Mouse (Mus musculus) myocyte (in vitro differentiated cells): ENCODE data around the gene Kansl2.

Experiments
- CEBPB ChIP-seq: IDR thresholded peaks from 2 replicates; pipeline ENCODE4 v1.6.1; 2011; ENCODE audit warnings: mild to moderate bottlenecking, moderate library complexity; ENCODE audit not compliant: poor library complexity, insufficient read depth, severe bottlenecking
- E2F4 ChIP-seq: IDR thresholded peaks from one replicate; pipeline ENCODE4 v1.6.1; 2011; ENCODE audit warnings: mild to moderate bottlenecking, control low read depth, moderate library complexity; ENCODE audit not compliant: insufficient read depth
- MAX ChIP-seq: IDR thresholded peaks from one replicate; pipeline ENCODE4 v1.6.1; 2011; ENCODE audit warnings: low read depth, mild to moderate bottlenecking, control low read depth
- MYOD1 ChIP-seq, 3 experiments: IDR thresholded peaks; one replicate each; pipeline ENCODE4 v1.6.1; 2011; ENCODE audit warnings: control low read depth in 2 of 3, low read depth in 2 of 3, mild to moderate bottlenecking in 2 of 3, moderate library complexity in 1 of 3; ENCODE audit not compliant: insufficient read length in 2 of 3, control insufficient read depth in 1 of 3
- MYOG ChIP-seq, 3 experiments: IDR thresholded peaks; one replicate each; pipeline ENCODE4 v1.6.1; 2011; ENCODE audit warnings: control low read depth in 2 of 3, low read depth in 2 of 3, mild to moderate bottlenecking in 2 of 3; ENCODE audit not compliant: insufficient read length in 2 of 3, control insufficient read depth in 1 of 3, insufficient read depth in 1 of 3
- POLR2A ChIP-seq: IDR thresholded peaks from one replicate; pipeline ENCODE4 v1.6.1; 2011; ENCODE audit warnings: low read depth, mild to moderate bottlenecking, control low read depth, moderate library complexity; ENCODE audit not compliant: insufficient read length
- POLR2AphosphoS2 ChIP-seq: IDR thresholded peaks from one replicate; pipeline ENCODE4 v1.6.1; 2011; ENCODE audit warnings: low read depth, control low read depth; ENCODE audit not compliant: insufficient read length
- REST ChIP-seq: IDR thresholded peaks from one replicate; pipeline ENCODE4 v1.6.1; 2011; ENCODE audit warnings: mild to moderate bottlenecking, control low read depth, moderate library complexity; ENCODE audit not compliant: insufficient read depth, insufficient read length
- TCF12 ChIP-seq: IDR thresholded peaks from one replicate; pipeline ENCODE4 v1.6.1; 2011; ENCODE audit warnings: mild to moderate bottlenecking, control low read depth; ENCODE audit not compliant: poor library complexity, insufficient read depth, severe bottlenecking
- USF1 ChIP-seq: IDR thresholded peaks from one replicate; pipeline ENCODE4 v1.6.1; 2011; ENCODE audit warnings: low read depth, mild to moderate bottlenecking, control low read depth, moderate library complexity

GRCm38 (mm10) chr15:98582996-98583395 lies 48.9 kb upstream of the Kansl2 start:
- no peak for TF ChIP-seq MYOG (IDR thresholded peaks at IDR 0.05; ENCODE audit: control insufficient read depth in 1 of 3, insufficient read depth in 1 of 3, insufficient read length in 2 of 3, low read depth in 2 of 3)
- TF ChIP-seq POLR2A: no peak
- no peak for TF ChIP-seq TCF12
- no peak for TF ChIP-seq USF1
- TF ChIP-seq MAX: no peak
- no peak for TF ChIP-seq CEBPB
- no peak for TF ChIP-seq E2F4
- no peak for TF ChIP-seq REST
- TF ChIP-seq POLR2AphosphoS2: no peak
- TF ChIP-seq MYOD1 (IDR thresholded peaks at IDR 0.05; ENCODE audit: control insufficient read depth in 1 of 3, insufficient read length in 2 of 3, low read depth in 2 of 3): no peak
